Mouse (Mus musculus) skeletal muscle tissue, adult 2 months (tissue): ENCODE measurements around the gene Capn8.
"Not testable (repeated sequence)": the region's sequence is repeated elsewhere in the genome, so short reads cannot be mapped to it uniquely, and the experiment has no call there.

Experiments
- DNase-seq: peaks from one replicate; pipeline ENCODE4 v3.0.0-alpha.2; 2012; ENCODE audit warnings: low read depth, low spot score

The Capn8 gene

DNA sequence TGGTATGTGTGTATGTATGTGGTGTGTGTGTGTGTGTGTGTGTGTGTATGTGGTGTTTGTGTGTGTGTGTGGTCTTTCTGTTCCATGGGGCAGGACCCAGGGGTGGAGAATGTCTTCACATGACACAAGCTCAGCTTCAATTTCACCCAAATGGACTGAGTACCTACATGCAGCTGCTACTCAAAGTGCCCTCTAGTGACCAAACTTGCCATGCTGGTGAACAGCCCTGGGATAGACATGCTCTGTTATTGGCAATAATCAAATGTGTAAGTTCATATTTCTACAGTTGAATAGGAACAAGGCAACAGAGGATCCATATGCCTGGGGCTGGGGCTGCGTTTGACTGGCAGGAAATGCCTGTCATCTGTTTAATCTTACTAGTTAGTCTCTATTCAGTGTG is 50.7 kb downstream of the Capn8 start:
- no peak for DNase-seq

DNA sequence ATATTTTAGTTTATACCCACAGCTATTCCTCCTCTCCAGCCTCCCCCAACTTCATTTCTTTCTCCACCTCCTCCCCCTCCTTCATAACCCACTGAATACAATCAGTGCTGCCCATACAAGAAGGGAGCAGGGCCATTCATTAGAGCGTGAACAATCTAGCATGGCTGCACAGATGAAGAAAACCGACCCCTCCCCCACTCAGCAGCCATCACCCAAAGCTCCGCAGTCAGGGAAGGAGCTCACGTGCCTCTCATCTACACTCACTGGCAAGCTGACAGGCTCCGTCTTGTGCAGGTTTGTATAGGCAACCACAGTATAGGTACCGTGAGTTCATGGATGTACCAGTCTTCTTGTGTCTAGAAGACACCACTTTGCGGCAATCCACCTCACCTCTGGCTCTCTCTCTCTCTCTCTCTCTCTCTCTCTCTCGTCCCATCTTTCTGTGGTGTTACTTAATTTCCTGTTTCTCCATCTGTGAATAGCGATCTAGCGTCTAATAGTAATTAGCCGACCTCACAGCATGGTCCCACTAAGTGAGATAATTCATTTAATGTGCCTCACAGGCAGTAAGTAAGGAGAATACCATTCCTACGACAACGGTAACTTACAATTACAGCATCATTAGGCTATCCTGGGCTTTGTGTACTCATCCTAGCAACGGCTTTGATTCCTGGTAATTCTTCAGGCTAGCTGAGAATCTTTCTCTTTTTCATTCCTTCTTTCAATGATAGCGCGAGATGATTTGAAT is 53.6 kb downstream of the Capn8 start:
- DNase-seq = no peak

DNA sequence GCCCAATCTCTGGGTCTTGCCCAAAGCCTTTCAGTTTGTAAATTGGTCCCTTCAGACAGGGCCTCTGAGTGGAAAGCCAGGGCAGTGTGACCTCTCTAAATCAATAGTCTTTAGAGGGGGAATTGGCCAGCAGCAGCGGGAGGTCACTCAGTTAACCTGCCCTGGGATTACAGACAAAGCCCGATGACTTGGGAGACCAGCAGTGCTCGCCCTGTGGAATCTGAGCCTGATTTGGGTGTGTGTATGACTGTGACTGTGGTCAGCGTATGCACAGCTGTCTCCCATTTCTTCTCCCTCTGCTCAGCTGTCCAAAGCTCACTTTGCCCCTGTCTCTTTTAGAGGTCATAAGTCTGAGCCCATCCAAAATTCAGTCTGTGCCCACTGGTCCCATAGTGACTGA is 55.7 kb downstream of the Capn8 start:
- DNase-seq = no peak

DNA sequence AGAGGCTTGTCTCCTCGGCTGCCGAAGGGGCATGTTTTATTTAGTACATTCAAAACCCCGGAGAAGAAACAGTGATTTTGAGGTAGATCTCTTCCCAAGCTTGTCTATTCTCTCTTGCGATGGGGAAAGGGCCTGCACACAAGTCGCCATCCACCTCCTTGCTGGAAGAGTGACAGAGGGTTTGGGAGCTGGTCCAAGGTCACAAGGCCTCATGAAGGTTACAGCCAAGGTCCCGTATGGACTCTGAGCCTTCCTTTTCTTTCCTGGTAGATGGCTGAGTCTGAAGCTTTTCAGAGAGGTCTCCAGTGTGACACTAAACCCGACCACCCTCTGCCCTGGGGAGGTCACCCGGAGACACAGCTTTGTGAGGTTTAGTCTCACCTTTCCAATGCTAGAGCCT is 56.4 kb downstream of the Capn8 start:
- no peak for DNase-seq

DNA sequence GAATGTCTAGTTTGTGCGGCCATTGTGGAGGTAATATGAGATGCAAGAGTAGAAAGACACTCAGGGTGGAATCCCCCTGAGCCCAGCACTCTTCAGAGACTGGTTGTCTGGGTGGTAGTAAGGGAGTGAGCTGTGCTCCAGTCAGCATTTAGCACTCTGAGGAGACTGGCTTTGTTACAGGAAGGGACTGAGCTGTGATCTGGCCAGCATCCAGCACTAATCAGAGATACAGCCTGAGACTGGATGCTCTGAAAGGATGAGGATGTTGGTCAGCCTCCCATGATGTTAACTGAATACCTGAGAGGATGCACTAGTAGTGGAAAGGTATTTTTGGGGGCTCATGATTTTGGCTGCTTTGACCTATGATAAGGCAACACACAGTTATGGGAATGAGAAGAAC is 61.4 kb downstream of the Capn8 start:
- DNase-seq = no peak

DNA sequence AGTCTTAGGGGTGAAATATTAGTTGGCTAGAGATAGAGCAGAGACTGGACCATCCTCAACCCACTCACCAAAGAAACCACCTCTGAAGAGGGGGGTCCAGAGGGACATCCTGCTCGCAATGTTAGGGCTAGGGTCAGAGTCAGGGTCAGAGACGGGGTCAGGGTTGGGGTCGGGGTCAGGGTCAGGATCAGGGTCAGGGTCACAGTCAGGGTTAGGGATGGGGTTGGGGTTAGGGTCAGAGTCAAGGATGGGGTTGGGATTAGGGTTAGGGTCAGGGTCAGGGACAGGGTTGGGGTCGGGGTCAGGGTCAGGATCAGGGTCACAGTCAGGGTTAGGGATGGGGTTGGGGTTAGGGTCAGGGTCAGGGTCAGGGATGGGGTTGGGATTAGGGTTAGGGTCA is 64.4 kb downstream of the Capn8 start:
- no peak for DNase-seq

DNA sequence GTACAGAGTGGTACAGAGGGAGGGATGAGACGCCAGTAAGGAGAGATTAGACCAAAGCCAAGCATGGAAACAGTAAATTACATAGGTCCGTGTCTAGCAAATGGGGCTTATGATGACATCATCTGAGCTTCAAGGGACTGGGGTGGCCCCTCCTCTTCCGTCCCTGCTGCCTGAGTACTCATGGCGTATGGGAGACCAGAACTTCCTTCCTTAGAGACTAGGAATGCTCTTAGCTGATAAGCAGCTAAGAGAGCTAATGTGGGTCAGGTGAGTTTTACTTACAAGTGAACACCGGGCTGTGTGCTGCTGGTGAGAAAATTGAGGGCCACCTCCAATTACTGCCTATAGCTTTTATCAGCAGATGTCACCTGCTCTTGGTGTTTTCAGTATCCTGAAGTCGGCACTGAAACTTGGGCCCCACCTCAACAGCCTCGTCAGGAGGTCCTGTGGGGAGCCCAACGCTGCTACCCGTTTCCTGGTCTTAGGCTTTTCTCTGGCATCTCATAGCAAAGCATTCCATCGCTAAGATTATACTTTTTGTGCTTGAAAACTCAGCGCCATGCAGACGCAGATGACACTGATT is 69.0 kb downstream of the Capn8 start:
- DNase-seq = no peak

DNA sequence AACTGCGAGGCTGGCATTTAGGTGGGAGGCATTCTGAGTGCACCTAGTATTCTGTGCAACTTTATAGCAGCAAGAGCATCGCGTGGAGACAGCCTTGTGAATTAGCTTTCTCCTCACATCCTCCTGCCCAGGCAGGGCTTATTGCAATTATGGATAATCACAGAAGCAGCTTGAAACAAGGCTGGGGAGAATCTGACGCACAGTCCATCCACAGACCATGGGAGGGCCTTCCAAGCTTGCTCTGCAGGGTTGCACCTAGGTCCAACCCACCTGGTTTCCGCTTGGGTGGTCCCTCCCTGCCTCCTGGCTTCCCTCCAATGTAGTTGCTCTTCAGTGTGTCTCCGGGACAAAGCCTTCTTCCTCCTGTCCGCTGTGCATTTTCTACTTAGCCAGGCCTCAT is 74.2 kb downstream of the Capn8 start:
- DNase-seq = no peak

DNA sequence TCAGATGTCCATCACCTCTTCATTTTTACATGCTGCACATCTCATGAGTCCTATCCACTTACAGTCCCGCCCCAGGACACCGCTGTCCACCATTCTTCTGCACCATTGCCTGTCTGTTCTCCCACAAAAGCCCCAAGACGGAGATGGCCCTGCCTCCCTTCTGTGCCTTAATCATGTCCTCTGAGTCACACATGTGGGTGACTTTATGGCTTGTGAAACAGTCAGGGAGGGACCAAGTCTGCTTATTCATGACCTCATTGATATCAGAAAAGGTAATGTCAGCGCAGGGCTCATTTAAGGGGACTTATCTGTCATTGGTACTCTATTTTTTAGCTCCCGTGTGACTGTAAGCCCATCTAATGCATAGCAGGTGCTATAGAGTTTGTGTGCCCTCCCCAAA is 74.6 kb downstream of the Capn8 start:
- DNase-seq = no peak

DNA sequence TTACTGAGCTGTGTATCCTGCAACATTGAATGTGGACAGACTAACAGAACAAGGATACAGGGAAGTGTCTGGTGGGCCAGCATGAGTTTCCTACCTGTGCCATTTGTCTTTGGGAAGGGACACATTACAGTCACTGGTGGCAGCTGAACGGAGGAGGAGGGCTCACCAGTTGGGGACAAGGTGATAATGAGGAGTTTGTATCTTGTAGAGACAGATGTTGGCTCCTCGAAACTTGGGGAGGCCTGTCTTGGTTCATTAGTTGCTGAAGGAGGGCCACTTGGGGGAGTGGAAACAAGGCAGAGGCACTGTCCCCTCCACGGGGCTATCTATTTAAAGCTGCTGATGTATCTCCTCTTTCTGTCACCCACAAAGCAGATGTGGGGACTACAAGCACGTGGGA is 75.3 kb downstream of the Capn8 start:
- DNase-seq = no peak

DNA sequence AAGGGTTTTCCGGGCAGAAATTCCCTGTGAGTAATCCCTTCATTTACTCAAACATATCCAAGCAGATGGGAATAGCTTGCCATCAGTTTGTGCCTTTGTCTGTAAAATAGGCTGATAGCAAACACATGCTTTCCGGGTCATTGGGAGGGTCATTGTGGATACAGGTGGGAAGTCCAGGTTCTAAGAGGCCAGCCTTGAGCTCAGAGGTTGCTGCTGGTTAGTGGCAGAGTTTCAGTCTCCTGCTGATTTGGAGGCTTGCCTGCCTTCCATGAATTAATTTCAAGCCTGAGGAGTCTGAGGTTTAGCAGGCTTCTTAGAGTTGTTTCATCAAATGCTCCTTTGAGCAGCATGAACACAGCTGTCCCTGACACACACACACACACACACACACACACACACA is 78.0 kb downstream of the Capn8 start:
- DNase-seq = no peak

DNA sequence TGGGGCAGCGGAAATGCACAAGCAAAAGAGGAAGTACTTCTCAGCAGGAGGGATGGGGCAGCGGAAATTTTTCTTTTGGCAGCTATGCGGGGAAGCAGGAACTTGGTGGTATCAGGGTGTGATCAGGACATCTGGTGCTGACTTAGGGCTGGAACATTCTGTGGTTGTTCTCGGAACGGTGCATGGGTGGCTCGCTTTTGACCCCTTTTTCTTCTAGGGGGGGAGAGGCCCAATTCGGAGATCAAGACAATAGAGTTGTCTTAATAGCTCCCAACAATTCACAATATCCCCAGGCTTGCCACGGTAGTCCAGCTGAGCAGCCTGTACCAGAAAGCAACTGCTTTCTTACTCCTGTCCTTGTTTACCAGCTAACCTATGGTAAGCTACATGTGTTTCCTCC is 79.6 kb downstream of the Capn8 start:
- not testable (repeated sequence) for DNase-seq

DNA sequence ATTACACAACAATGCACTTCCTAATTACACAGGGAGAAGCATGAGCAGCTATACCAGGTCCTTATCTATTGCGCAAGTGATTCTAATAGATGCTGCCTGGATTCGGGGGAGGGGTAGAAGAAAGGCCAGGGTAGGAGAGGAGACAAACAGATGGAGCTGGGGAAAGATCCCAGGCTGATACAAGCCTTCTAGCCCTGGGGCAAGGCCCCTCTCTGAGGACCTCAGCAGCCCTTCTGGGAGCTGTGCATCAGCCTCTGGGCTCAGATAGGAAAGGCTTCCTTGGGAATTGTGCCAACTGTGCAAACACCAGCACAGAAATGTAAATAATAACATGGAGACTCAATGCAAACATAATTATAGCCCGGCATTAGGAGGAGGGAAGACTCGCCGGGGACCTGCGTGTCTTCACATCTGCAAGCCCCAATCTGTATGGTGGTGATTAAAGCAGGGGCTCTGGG is 80.4 kb downstream of the Capn8 start:
- no peak for DNase-seq

DNA sequence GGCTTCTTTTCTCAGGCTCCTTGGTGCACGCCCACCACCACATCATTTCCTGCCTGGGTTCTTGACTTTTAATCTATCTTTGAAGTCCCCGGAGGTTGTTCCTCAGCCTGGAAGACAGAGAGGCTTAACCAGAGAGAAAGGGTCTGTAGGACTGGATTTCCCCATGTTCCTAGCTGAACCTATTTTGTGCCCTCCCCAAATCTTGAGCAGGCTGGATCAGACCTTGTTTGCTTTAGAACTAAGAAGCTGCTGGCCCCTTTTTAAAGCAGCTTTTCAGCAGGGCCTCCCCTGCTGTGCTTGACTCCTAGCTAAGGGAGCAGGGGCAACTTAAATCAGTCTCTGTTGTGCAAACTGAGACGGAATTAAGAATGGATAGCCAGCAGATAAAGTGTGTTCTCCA is 82.0 kb downstream of the Capn8 start:
- DNase-seq = no peak

DNA sequence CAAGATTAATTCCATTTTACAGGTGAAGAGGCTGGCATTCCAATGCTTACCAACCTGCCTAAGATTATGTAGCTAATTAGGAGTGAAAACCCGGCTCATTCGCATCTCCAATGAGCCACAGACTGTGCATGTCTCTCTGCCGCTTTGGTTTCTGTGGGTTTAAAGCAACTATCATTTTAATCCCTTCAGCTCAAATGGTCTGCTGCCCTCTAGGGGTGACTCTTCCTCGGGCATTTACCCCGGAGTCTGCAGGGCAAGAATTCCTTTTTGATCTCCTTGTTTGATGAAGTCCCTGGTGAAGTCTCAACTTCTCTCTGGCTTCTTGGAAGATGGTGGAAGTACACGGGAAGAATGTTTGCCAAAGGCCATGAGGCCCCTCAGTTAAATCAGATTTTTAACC is 93.0 kb downstream of the Capn8 start:
- no peak for DNase-seq

DNA sequence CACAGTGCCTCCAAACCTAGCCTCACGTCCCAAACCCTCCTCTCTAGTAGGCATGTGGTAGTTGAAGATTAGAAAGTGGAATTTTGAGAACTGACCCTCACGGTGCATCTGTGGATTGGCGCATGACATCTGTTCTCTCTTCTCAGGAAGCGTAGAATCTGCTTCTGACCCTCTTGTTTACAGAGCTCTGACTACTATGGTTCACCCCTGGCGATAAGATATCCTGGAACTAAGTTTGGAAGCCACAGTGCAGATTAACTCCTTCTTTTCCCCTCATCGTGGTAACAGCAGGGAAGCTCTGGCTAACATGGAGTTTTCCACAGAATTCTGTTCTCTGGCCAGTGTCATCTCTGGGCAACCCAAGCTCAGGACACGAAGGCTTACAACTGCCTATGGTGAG is 95.6 kb downstream of the Capn8 start:
- no peak for DNase-seq

DNA sequence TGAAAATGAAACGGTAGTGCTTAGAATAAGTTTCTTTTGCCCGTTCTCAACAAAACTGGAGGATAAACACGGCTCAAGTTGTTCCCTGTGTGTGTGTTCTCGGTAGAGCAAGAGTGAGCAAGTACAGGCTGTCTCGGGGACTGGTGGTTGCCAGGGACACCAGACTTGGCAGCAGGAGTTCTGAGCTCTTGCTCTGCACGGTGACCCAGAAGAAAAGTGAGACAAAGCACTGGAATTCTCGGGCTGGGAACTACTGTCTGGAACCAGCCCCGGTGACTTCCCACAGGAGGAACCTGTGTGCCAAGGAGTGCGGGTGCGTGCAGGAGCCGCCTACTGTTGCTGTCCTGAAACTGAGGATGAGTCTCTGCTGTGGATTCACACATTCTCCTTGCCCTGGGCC is 98.9 kb downstream of the Capn8 start:
- DNase-seq = peak; percentile 43

DNA sequence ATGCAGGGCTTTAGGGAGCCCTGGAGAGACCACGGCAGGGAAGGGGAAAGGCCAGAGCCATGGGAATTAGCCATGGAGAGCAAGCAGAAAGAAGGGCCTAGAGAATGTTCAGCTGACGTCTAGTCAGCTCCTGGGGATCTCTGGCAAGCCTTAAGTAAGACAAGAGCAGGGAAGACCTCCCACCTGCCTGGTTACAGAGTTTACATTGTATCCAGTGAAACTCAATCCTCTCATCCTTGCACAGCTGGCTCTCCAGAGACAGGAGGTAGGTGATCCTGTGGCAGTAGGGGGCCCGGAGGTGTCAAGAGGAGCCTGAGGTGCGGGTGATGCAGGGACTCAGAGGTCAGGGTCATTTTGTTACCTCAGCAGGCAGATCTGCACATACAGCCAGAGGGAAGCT is 100.0 kb downstream of the Capn8 start:
- no peak for DNase-seq

DNA sequence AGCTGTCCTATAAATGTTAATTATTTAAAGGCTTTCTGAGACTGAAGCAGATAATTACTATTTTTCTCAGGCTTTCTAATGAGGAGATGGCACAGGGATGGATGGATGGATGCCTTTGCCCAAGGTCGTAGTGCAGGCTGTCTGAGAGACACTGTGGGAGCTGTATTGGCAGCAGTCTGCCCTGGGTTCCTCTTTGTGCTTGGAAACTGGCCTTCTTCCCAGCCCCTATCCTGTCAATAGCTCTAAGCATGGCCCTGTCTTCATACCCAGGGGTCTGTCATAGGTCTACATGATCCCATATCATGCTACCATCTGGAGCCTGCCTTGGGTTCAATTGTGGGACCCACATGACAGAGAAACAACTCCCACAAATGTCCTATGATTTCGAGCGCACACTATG is 102.5 kb downstream of the Capn8 start:
- no peak for DNase-seq

DNA sequence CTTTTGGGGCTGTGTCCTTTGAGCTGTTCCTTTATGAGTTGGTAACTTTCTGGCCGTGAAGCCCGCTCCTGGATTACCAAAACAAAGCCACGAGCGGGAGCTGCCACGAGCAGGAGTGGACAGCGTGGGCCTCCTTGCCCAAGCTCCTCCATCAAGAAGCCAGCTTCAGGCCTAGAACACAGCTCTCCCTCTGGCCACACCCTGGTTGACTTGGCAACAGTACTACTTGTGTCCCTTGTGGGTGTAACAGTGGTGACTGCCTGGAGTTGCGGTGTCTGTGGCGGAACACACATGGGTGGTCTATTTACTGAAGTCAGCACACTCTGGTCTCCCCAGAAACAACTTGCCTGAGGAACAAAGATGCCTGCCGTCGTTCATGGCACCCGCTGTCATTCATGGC is 104.9 kb downstream of the Capn8 start:
- DNase-seq = no peak

DNA sequence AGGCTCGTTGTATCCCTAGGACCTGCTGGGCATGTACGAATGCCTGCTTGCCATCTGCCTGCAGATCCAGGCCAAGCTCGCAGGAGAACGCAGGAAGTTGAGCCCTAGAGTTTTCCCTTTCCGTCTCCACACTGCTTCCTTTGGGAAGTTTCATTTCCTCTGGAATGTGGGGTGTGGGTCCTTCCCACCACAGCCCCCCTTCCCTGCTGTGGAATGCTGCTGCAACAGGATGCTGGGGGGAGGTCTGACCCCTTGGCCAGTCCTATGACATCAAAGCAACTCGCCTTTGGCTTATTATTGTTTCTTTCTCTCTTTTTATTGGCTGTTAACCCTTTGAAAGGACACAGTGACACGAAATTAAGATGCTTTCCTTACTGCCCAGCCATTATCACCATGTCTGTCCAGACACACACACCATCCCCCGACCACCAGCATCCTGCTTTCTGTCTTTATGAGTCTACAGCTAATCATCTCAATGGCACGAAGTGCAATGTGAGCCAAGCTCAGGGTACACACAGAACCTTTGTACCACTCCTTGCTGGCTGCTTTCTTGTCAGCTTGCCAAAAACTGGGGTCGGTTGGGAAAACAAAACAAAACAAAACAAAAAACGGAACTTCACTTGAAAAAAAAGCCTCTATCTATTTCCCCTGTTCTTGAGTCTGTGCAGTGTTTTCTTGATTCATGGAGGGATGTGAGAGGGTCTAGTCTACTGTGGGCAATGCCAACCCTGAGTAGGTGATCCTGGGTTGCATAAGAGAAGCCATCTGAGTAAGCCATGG is 105.9 kb downstream of the Capn8 start:
- DNase-seq = no peak

DNA sequence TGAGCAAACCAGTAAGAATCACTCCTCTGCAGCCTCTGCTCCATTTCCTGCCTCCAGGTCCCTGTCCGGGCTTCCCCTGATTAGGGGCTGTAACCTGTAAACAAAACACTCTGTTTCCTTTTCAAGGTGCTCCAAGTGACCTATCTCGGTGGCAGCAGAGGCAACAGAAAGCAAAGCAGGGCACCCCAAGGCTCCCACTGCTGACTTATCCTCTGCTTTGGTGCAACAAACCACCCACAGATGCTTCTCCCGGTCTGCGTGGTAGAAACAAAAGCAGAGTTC is 106.5 kb downstream of the Capn8 start:
- no peak for DNase-seq

DNA sequence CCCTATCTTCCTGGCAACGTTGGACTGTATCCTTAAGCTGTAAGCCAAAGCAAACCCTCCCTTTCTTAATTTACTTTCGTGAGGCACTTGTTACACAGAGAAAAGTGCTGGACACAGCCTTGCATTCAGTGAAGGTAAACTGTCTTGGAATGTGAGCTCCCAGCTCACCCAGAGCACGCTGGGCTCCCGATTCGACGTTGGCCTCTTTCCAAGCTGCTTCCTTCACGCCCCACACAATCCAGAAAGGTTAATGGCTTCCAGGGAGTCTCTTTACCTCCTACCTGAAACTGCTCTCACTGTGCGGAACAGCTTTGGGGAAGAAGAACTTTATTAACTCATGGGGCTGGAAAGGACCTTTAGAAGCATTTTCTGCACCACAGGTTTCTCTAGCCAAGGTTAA is 110.5 kb downstream of the Capn8 start:
- DNase-seq = no peak
